Mouse (Mus musculus) midbrain, embryonic 12.5 days (tissue): ENCODE results near the gene Nkiras1. TPM values are rescaled to one million over a fixed set of nuclear protein-coding genes. Genes with fewer than 3 reads are reported as not detected.
"Not testable (repeated sequence)": the region's sequence is repeated elsewhere in the genome, so short reads cannot be mapped to it uniquely, and the experiment has no call there.

Experiments used
- ATAC-seq: fragments of 200-750 bp; cut with Nextera tagmentation; 2 replicates; pipeline ENCODE4 v1.8.0; 2017; ENCODE audit warnings: low read depth, moderate TSS enrichment, moderate library complexity; ENCODE audit not compliant: low FRiP score
- H3K27ac ChIP-seq: fragments of 300-500 bp; sonication (generic); replicated peaks from 2 replicates; pipeline ENCODE4 v1.5.1; 2016; ENCODE audit warnings: mild to moderate bottlenecking
- H3K27me3 ChIP-seq: fragments of 300-500 bp; sonication (generic); 2 replicates; pipeline ENCODE4 v1.6.1; 2016; ENCODE audit warnings: mild to moderate bottlenecking
- H3K36me3 ChIP-seq: fragments of 300-500 bp; sonication (generic); 2 replicates; pipeline ENCODE4 v1.6.1; 2016
- H3K4me1 ChIP-seq: fragments of 300-500 bp; sonication (generic); 2 replicates; pipeline ENCODE4 v1.6.1; 2016
- H3K4me2 ChIP-seq: fragments of 300-500 bp; sonication (generic); replicated peaks from 2 replicates; pipeline ENCODE4 v1.6.1; 2016; ENCODE audit warnings: mild to moderate bottlenecking, moderate library complexity
- H3K4me3 ChIP-seq: fragments of 300-500 bp; sonication (generic); 2 replicates; pipeline ENCODE4 v1.5.1; 2016; ENCODE audit warnings: mild to moderate bottlenecking
- H3K9ac ChIP-seq: fragments of 300-500 bp; sonication (generic); replicated peaks from 2 replicates; pipeline ENCODE4 v1.6.1; 2016; ENCODE audit warnings: mild to moderate bottlenecking, moderate library complexity
- H3K9me3 ChIP-seq: fragments of 300-500 bp; sonication (generic); 2 replicates; pipeline ENCODE4 v1.6.1; 2016; ENCODE audit warnings: mild to moderate bottlenecking
- WGBS: fragments of 180-500 bp; shearing (Covaris S2); methylation state at CpG from one replicate; pipeline ENCODE4 v1.1.7; 2016; 5-methylcytosine and 5-hydroxymethylcytosine counted together
- polyA plus RNA-seq: library from polyadenylated mRNA; unstranded; fragments of >200 nt; fragmentation: Nextera tagmentation; extraction: Ambion mirVana; gene quantifications from 2 replicates; pipeline ENCODE4 v1.2.1, GENCODE M21; 2016

The Nkiras1 gene
- polyA plus RNA-seq, 1 experiment from 2014 or later = 20.3 TPM

DNA sequence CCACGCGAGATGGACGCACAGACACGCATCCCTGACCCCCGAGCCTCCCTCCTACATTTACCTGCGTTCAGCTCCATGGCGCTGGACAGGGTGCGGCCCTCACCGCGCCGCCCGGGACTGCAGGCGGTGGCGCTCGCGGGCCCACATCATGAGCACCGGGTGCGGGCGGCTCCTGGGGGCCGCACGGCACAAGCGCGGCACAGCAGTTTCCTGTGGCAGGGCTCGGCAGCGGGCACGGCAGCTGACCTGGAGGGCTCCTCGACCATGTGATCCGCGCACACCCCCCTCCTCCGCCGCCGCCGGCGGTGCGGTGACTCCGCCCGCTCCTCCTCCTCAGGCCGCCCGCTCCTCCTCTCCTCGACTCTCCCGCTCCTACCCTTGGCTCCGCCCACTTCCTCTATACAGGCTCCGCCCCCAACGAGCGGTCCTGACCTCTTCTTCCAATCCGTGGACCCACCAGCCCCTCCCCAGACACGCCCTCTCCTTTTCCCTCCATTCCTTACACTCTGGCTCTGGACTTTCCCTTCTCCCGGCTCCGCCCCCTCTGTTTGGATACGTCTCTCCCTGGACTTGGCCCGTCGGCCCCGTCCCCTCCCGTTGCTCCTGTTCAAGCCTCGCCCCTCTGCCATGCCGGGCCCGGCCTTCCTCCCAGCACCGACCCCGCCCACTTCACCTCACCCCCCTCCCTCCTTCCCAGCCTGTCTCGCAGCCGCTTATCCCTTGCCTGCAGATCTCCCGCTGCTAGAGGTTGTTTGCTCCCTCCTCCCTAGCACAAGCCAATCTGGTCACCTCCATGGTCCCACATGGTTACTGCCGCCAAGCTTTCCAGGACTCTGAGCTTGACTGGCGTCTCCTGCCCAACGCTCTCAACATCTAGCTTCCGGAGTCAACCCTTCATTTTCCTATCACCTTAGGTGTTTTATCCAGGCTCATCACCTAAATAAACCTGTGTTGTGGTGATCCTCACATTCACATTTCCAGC is 31.9 kb upstream of the Nkiras1 start, which contains the start of gene Nr1d2:
TSS of gene Nr1d2 (minus strand) at position 378 of the 982 bp plus-strand sequence.
- no peaks in the 10 kb centered on the region for H3K9me3 ChIP-seq
- peak within 1 kb of the TSS; percentile 60 for H3K27ac ChIP-seq
- H3K36me3 ChIP-seq = no peaks in the 10 kb centered on the region
- no peaks in the 10 kb centered on the region for H3K27me3 ChIP-seq
- peak within 1 kb of the TSS; percentile 59 for H3K9ac ChIP-seq
- WGBS = under 1% methylated on average over 54 of the region's 66 CpGs
- peak; percentile 91 for ATAC-seq
- H3K4me1 ChIP-seq = no peaks in the 10 kb centered on the region
- peak within 1 kb of the TSS; percentile 76 for H3K4me3 ChIP-seq
- peak within 1 kb of the TSS; percentile 77 for H3K4me2 ChIP-seq

DNA sequence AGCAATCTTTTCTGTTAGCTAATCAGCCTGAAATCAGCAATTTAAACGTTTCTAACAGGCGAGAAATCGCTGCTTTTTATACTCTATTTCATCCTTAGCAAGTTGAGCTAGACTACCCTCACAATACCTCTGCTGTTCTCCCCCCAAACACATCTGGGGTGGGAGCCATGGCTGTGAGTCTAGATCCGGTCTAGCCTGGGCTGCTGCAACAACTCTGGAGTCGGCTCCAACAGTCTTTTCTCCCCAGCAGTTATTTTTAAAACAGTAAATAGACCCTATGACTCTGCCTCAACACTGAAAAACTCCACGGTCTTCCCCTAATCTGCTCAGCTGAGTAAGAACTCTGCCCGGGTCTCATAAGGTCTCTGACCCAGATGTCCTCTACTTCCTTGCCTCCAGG is 30.8 kb upstream of the Nkiras1 start:
- Histone ChIP-seq H3K27ac (no peak overlapping the region), H3K9ac (no peak overlapping the region), H3K27me3 (no peaks in the 10 kb centered on the region), H3K4me3 (no peak overlapping the region), H3K36me3 (no peaks in the 10 kb centered on the region), H3K9me3 (no peaks in the 10 kb centered on the region), H3K4me2 (no peak overlapping the region), H3K4me1 (no peaks in the 10 kb centered on the region)
- ATAC-seq = no peak
- WGBS = 75% methylated on average over 7 of the region's 7 CpGs

GRCm38 (mm10) chr14:18241786-18242185 is 29.1 kb upstream of the Nkiras1 start:
- Histone ChIP-seq H3K4me3 (no peak overlapping the region), H3K36me3 (no peaks in the 10 kb centered on the region), H3K9ac (no peak overlapping the region), H3K9me3 (no peaks in the 10 kb centered on the region), H3K27ac (no peak overlapping the region), H3K27me3 (no peaks in the 10 kb centered on the region), H3K4me2 (no peak overlapping the region), H3K4me1 (no peaks in the 10 kb centered on the region)
- 88% methylated on average over 4 of the region's 4 CpGs for WGBS
- no peak for ATAC-seq

DNA sequence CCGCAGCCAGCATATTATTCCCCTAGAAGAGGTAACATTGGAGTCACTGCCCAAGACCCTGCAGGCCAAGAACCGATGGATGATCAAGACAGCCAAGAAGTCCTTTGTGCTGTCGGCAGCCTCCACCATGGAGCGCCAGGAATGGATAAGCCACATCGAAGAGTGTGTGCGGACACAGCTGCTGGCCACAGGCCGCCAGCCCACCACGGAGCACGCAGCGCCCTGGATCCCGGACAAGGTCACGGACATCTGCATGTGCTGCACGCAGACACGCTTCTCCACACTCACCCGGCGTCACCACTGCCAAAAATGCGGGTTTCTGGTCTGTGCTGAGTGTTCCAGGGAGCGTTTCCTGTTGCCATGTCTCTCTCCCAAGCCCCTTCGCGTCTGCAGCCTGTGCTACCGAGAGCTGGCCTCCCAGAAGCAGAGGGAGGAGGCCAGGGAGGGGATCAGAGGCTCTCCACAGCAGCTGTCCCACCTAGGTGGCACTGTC is 28.3 kb upstream of the Nkiras1 start:
- H3K4me3 ChIP-seq = no peak overlapping the region
- no peaks in the 10 kb centered on the region for H3K4me1 ChIP-seq
- no peak overlapping the region for H3K9ac ChIP-seq
- H3K9me3 ChIP-seq = no peaks in the 10 kb centered on the region
- WGBS = 85% methylated on average over 21 of the region's 21 CpGs
- H3K36me3 ChIP-seq = no peaks in the 10 kb centered on the region
- H3K27me3 ChIP-seq = no peaks in the 10 kb centered on the region
- H3K4me2 ChIP-seq = no peak overlapping the region
- ATAC-seq = no peak
- H3K27ac ChIP-seq = no peak overlapping the region

DNA sequence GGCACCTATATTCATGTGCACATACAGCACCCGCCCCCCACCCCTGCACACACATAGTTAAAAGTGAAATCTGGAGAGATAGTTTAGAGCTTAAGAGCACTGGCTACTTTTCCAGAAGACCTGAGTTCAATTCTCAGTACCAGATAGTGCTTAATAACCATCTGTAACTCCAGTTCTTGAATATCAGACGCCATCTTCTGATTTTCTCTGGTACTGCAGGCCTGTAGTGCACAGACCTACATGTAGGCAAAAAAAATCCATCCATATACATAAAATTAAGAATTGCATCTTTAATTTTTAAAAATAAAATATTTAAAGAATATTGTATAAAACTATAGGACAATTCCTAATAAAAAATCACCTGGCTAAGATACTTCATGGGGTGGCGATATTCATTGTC is 9.7 kb upstream of the Nkiras1 start:
- H3K36me3 ChIP-seq = peaks cover 16% of the 10 kb centered on the region; the same call in 1 of the 2 replicates
- H3K9me3 ChIP-seq = no peaks in the 10 kb centered on the region
- H3K9ac ChIP-seq = no peak overlapping the region
- H3K4me1 ChIP-seq = no peaks in the 10 kb centered on the region
- H3K4me2 ChIP-seq = no peak overlapping the region
- no peak overlapping the region for H3K27ac ChIP-seq
- no peaks in the 10 kb centered on the region for H3K27me3 ChIP-seq
- H3K4me3 ChIP-seq = no peak overlapping the region
- no peak for ATAC-seq
- WGBS = 86% methylated on average over 3 of the region's 3 CpGs

- Histone ChIP-seq H3K27me3 (no peaks in the 10 kb centered on the region), H3K27ac (no peak overlapping the region), H3K36me3 (peaks cover 32% of the 10 kb centered on the region), H3K4me3 (no peak overlapping the region), H3K9ac (no peak overlapping the region), H3K4me1 (no peaks in the 10 kb centered on the region), H3K4me2 (no peak overlapping the region), H3K9me3 (no peaks in the 10 kb centered on the region)
- 77% methylated on average over 4 of the region's 4 CpGs for WGBS
- ATAC-seq = peak; percentile 20; the same call in 1 of the 2 replicates
These were observed 7.5 kb upstream of the Nkiras1 start for GRCm38 (mm10) chr14:18263427-18263826.

- 2% methylated on average over 24 of the region's 24 CpGs for WGBS
- peak overlapping the region; percentile 84 for H3K27ac ChIP-seq
These were observed 898 bp upstream of the Nkiras1 start for GRCm38 (mm10) chr14:18269947-18270528.

GRCm38 (mm10) chr14:18271666-18272065 is 730 bp downstream of the Nkiras1 start:
- H3K9me3 ChIP-seq = no peaks in the 10 kb centered on the region
- H3K36me3 ChIP-seq = peaks cover 19% of the 10 kb centered on the region
- H3K4me3 ChIP-seq = peak overlapping the region; percentile 93
- no peaks in the 10 kb centered on the region for H3K27me3 ChIP-seq
- peak overlapping the region; percentile 51 for H3K4me2 ChIP-seq
- no peak for ATAC-seq
- H3K9ac ChIP-seq = peak overlapping the region; percentile 62; the same call in 1 of the 2 replicates
- H3K4me1 ChIP-seq = peaks cover 12% of the 10 kb centered on the region
- WGBS = 6% methylated on average over 6 of the region's 7 CpGs
- no peak overlapping the region for H3K27ac ChIP-seq

More at GRCm38 (mm10) chr14:18269947-18270528, 898 bp upstream of the Nkiras1 start:
- peak overlapping the region; percentile 72 for H3K4me2 ChIP-seq
- peak overlapping the region; percentile 93 for H3K4me3 ChIP-seq
- H3K27me3 ChIP-seq, H3K9me3 ChIP-seq, ATAC-seq: not testable (repeated sequence)
- H3K4me1 ChIP-seq = peaks cover 12% of the 10 kb centered on the region
- H3K9ac ChIP-seq = peak overlapping the region; percentile 96
- H3K36me3 ChIP-seq = peaks cover 24% of the 10 kb centered on the region

DNA sequence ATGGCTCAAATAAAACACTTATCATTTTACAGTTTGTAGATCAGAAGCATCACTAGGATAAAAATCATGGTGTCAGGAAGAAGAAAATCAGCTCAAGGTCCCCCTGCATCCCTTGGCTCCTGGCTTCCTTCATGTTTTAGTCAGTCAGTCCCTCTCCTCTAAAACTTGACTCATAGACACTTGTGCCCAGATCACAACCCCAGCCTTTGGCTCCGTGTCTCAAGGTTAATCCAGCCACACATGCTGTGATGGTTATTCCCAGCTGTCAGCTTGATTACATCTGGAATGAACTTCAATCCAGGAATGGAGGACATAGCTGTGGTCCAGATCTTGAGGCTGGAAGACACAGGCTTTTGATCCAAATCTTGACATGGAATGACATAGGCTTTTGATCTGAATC is 3.6 kb downstream of the Nkiras1 start:
- WGBS = 69% methylated on average over 1 of the region's 1 CpGs
- no peak for ATAC-seq

DNA sequence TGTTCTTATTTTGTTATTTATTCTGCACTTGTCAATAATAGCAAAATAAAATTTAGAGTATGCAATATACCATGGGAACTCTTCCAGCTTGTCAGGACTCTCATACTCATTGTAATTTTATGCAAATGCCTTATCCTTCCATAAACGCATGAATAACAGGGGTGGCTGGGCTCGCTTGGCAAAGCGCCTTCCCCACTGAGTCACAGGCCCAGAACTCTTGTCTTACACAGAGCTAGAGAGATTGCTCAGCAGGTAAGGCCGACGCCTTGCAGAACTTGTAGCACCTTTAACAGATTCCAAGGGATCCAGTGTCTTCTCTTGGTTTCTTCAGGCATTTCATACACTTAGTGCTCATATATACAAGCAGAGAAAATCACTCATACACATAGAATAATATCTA is 9.4 kb downstream of the Nkiras1 start:
- no peak overlapping the region for H3K27ac ChIP-seq
- H3K4me1 ChIP-seq = no peaks in the 10 kb centered on the region
- no peak overlapping the region for H3K4me2 ChIP-seq
- H3K9ac ChIP-seq = no peak overlapping the region
- WGBS = 91% methylated on average over 5 of the region's 5 CpGs
- peaks cover 36% of the 10 kb centered on the region for H3K36me3 ChIP-seq
- H3K9me3 ChIP-seq = no peaks in the 10 kb centered on the region
- no peak overlapping the region for H3K4me3 ChIP-seq
- no peaks in the 10 kb centered on the region for H3K27me3 ChIP-seq
- no peak for ATAC-seq

More for the DNA sequence above, 3.6 kb downstream of the Nkiras1 start:
- Histone ChIP-seq H3K9me3 (no peaks in the 10 kb centered on the region), H3K27ac (no peak overlapping the region), H3K36me3 (peaks cover 21% of the 10 kb centered on the region), H3K4me3 (no peak overlapping the region), H3K4me1 (peaks cover 8% of the 10 kb centered on the region), H3K4me2 (no peak overlapping the region), H3K9ac (no peak overlapping the region), H3K27me3 (no peaks in the 10 kb centered on the region)

- no peak overlapping the region for H3K4me2 ChIP-seq
- H3K4me3 ChIP-seq = no peak overlapping the region
- H3K9me3 ChIP-seq = no peaks in the 10 kb centered on the region
- peaks cover 15% of the 10 kb centered on the region; the same call in 1 of the 2 replicates for H3K36me3 ChIP-seq
- 78% methylated on average over 2 of the region's 2 CpGs for WGBS
- no peak overlapping the region for H3K27ac ChIP-seq
- no peaks in the 10 kb centered on the region for H3K4me1 ChIP-seq
- no peak for ATAC-seq
- H3K27me3 ChIP-seq = no peaks in the 10 kb centered on the region
- no peak overlapping the region for H3K9ac ChIP-seq
These were observed 13.6 kb downstream of the Nkiras1 start for GRCm38 (mm10) chr14:18284581-18284980.

GRCm38 (mm10) chr14:18285476-18285875 is 14.5 kb downstream of the Nkiras1 start:
- WGBS = 87% methylated on average over 3 of the region's 3 CpGs

More at GRCm38 (mm10) chr14:18285476-18285875, 14.5 kb downstream of the Nkiras1 start:
- H3K4me3 ChIP-seq = no peak overlapping the region
- no peak for ATAC-seq
- peaks cover 10% of the 10 kb centered on the region; the same call in 1 of the 2 replicates for H3K36me3 ChIP-seq
- H3K9ac ChIP-seq = no peak overlapping the region
- H3K9me3 ChIP-seq = no peaks in the 10 kb centered on the region
- H3K27me3 ChIP-seq = no peaks in the 10 kb centered on the region
- no peaks in the 10 kb centered on the region for H3K4me1 ChIP-seq
- H3K4me2 ChIP-seq = no peak overlapping the region
- H3K27ac ChIP-seq = no peak overlapping the region
